Mouse (Mus musculus): Measurements from ENCODE around the gene Zfp366. TPM values are rescaled to one million over a fixed set of nuclear protein-coding genes. Genes with fewer than 3 reads are reported as not detected.

Zfp366 gene
- under 1 TPM; 0.15 to 0.38 TPM for total RNA-seq (2023)

GRCm38 (mm10) chr13:99184155-99184886, at the start of gene Zfp366:
Gene Zfp366 (plus strand): TSS chr13:99184823.

Other genes starting within 250 kb of the Zfp366 start
- not detected for gene 1700024P04Rik, start 200.3 kb upstream of the Zfp366 start, total RNA-seq (2023)
- 10 to 100 TPM; 38.6 to 42.2 TPM for gene Ptcd2, start 159.9 kb downstream of the Zfp366 start, total RNA-seq (2023)
- gene Mrps27, start 160.0 kb downstream of the Zfp366 start, total RNA-seq (2023): 10 to 100 TPM; 16.1 to 16.9 TPM